In genomic region chr9:43542077-43542654, GRCm38 (mm10) we compare ENCODE assay signal across 26 mouse cellular contexts.
A peak's percentile ranks its signal among the peaks of the same experiment; 100 is the strongest.
DNase-seq lines count a peak whose midpoint lies in the region; ATAC-seq and TF ChIP-seq lines count a peak whose summit lies in the region.
"Had no signal": no experiment of that assay in that cellular context is flagged by ENCODE, and none has a peak within 500 bp of the region (broad histone marks: within the 10 kb centered on the region; RNA-seq: fewer than 3 reads in every experiment).

No protein-coding gene starts in this region.

- no peak for ATAC-seq in liver, postnatal 0 days
- ATAC-seq: forebrain, embryonic 15.5 days; hindbrain, postnatal 0 days had no signal

- no peak overlapping the region for H3K4me3 ChIP-seq in liver, adult 2 months (ENCODE audit: insufficient read depth, low read depth, low read length)
- H3K4me3 ChIP-seq in liver, postnatal 0 days (ENCODE audit: low read depth, low read length), result no peak overlapping the region
- H3K4me3 ChIP-seq: embryonic facial prominence, embryonic 15.5 days; forebrain, embryonic 12.5 days; forebrain, embryonic 15.5 days; heart, embryonic 12.5 days; heart, embryonic 15.5 days had no signal

- intact Hi-C loops in heart, postnatal 10 days (cut with DNase I), result no loop called here

- no peak for TF ChIP-seq EP300 in liver, postnatal 0 days (IDR thresholded peaks at IDR 0.05; ENCODE audit: low read depth)

- H3K4me1 ChIP-seq in liver, adult 2 months (ENCODE audit: control insufficient read depth, insufficient read depth, low read length), result peaks cover 21% of the 10 kb centered on the region
- H3K4me1 ChIP-seq in liver, postnatal 0 days (ENCODE audit: insufficient read depth), result no peaks in the 10 kb centered on the region

- TF ChIP-seq CTCF in liver, adult 2 months (IDR thresholded peaks at IDR 0.05; ENCODE audit: low read depth, low read length), result no peak
- TF ChIP-seq CTCF in liver, postnatal 0 days (IDR thresholded peaks at IDR 0.05; ENCODE audit: low read depth), result no peak

- no peak for TF ChIP-seq POLR2A in liver, adult 2 months (IDR thresholded peaks at IDR 0.05; ENCODE audit: extremely low read depth, insufficient read depth, low read length)

- H3K4me2 ChIP-seq in liver, postnatal 0 days (ENCODE audit: low read depth, low read length), result no peak overlapping the region
- H3K4me2 ChIP-seq: embryonic facial prominence, embryonic 15.5 days; forebrain, embryonic 12.5 days; forebrain, embryonic 15.5 days; heart, embryonic 12.5 days; heart, embryonic 15.5 days; hindbrain, embryonic 14.5 days had no signal

- H3K79me2 ChIP-seq in liver, adult 2 months (ENCODE audit: control insufficient read depth, insufficient read depth, low read length), result no peaks in the 10 kb centered on the region

- no peaks in the 10 kb centered on the region for H3K27me3 ChIP-seq in liver, adult 2 months (ENCODE audit: control insufficient read depth, insufficient read depth, low read length)
- no peaks in the 10 kb centered on the region for H3K27me3 ChIP-seq in liver, postnatal 0 days (ENCODE audit: insufficient read depth, low read length)
- H3K27me3 ChIP-seq: embryonic facial prominence, embryonic 15.5 days; forebrain, embryonic 12.5 days; forebrain, embryonic 15.5 days; heart, embryonic 12.5 days had no signal

- H3K36me3 ChIP-seq in liver, adult 2 months (ENCODE audit: control insufficient read depth, insufficient read depth, low read length), result no peaks in the 10 kb centered on the region
- no peaks in the 10 kb centered on the region for H3K36me3 ChIP-seq in liver, postnatal 0 days (replicated peaks; ENCODE audit: insufficient read depth, low read length)
- H3K36me3 ChIP-seq: embryonic facial prominence, embryonic 15.5 days; forebrain, embryonic 12.5 days; forebrain, embryonic 15.5 days; G1E; heart, embryonic 12.5 days; heart, embryonic 15.5 days had no signal

- peak; percentile 24 for DNase-seq in liver, adult 2 months (ENCODE audit: extremely low read depth, low read depth, low spot score)
- no peak for DNase-seq in liver, postnatal 0 days
- peak; percentile 51 for DNase-seq in urinary bladder, postnatal 14 days (ENCODE audit: low spot score)
- DNase-seq in urinary bladder, postnatal 25 days (ENCODE audit: low spot score), result no peak
- peak; percentile 97 for DNase-seq in fat pad, adult 2 months (ENCODE audit: extremely low read depth, low read depth, low spot score)
- no peak for DNase-seq in kidney, adult 8-10 months
- no peak for DNase-seq in heart, postnatal 10 days
- DNase-seq: adrenal gland, adult 2 months; adrenal gland, postnatal 14 days; B cell, adult 2 months; cerebellum, adult 11-12 months; cerebellum, adult 8-10 months; cerebellum, postnatal 10 days; cerebellum, postnatal 36 days; embryo, embryonic 11 days; gastrocnemius, postnatal 25 days; heart, postnatal 14 days; heart, postnatal 4 days had no signal

- no peak overlapping the region for H3K9ac ChIP-seq in liver, adult 2 months (ENCODE audit: low read depth, low read length)
- H3K9ac ChIP-seq in liver, postnatal 0 days (replicated peaks), result no peak overlapping the region
- H3K9ac ChIP-seq: embryonic facial prominence, embryonic 15.5 days; forebrain, embryonic 12.5 days; forebrain, embryonic 15.5 days; heart, embryonic 12.5 days; heart, embryonic 15.5 days; hindbrain, embryonic 14.5 days had no signal

- H3K9me3 ChIP-seq in liver, postnatal 0 days (ENCODE audit: low read length), result no peaks in the 10 kb centered on the region
- H3K9me3 ChIP-seq: embryonic facial prominence, embryonic 15.5 days; forebrain, embryonic 12.5 days; forebrain, embryonic 15.5 days; heart, embryonic 12.5 days; heart, embryonic 15.5 days had no signal

- 89% methylated on average over 9 of the region's 9 CpGs for WGBS in liver, adult 2 months
- WGBS in liver, postnatal 0 days (ENCODE audit: insufficient replicate concordance), result 76% methylated on average over 9 of the region's 9 CpGs

- no peak overlapping the region for H3K27ac ChIP-seq in liver, adult 2 months (replicated peaks; ENCODE audit: insufficient read depth, low read depth, low read length)
- H3K27ac ChIP-seq in liver, postnatal 0 days (ENCODE audit: low read depth), result no peak overlapping the region
- H3K27ac ChIP-seq: embryonic facial prominence, embryonic 15.5 days; forebrain, embryonic 12.5 days; forebrain, embryonic 15.5 days; heart, embryonic 15.5 days; hindbrain, embryonic 14.5 days; hindbrain, postnatal 0 days had no signal

Comparison
In these comparisons a context has a peak if more than half of its experiments do, and no peak if none do; other contexts are left out.
1. DNase-seq: peak in liver, adult 2 months (single experiment), urinary bladder, postnatal 14 days (single experiment) and fat pad, adult 2 months (single experiment); none in liver, postnatal 0 days (single experiment), urinary bladder, postnatal 25 days (single experiment), kidney, adult 8-10 months (0 of 2) and heart, postnatal 10 days (0 of 2).